Mouse (Mus musculus) ES-E14 (cell line): ENCODE results near the gene Myo5a.

ENCODE experiments used
- CHD2 ChIP-seq: IDR thresholded peaks from 2 replicates; pipeline ENCODE4 v1.6.1; 2014; ENCODE audit warnings: mild to moderate bottlenecking, low read depth, low read length, inconsistent platforms
- ZC3H11A ChIP-seq: IDR thresholded peaks from 2 replicates; pipeline ENCODE4 v1.6.1; 2012; ENCODE audit warnings: low read depth, mild to moderate bottlenecking, inconsistent platforms, low read length, borderline replicate concordance
- ZNF384 ChIP-seq: IDR thresholded peaks from 2 replicates; pipeline ENCODE4 v1.6.1; 2012; ENCODE audit warnings: low read depth, low read length, inconsistent platforms

- TF ChIP-seq ZNF384 (no peak), CHD2 (no peak), ZC3H11A (no peak)
Measured at GRCm38 (mm10) chr9:75130553-75130952, 59.7 kb downstream of the Myo5a start.
